Mouse (Mus musculus) midbrain, postnatal 0 days (tissue): ENCODE data around the gene Crb1. TPM values are rescaled to one million over a fixed set of nuclear protein-coding genes. Genes with fewer than 3 reads are reported as not detected.
"Not testable (repeated sequence)": the region's sequence is repeated elsewhere in the genome, so short reads cannot be mapped to it uniquely, and the experiment has no call there.

ENCODE experiments used
- ATAC-seq: fragments of 200-750 bp; cut with Nextera tagmentation; 2 replicates; pipeline ENCODE4 v1.8.0; 2017; ENCODE audit warnings: moderate number of reproducible peaks, mild to moderate bottlenecking, moderate TSS enrichment, moderate library complexity; ENCODE audit not compliant: low FRiP score
- DNase-seq: peaks from one replicate; pipeline ENCODE4 v3.0.0-alpha.2; 2015; ENCODE audit warnings: low spot score
- H3K27ac ChIP-seq: fragments of 300-500 bp; sonication (generic); 2 replicates; pipeline ENCODE4 v1.5.1; 2014; ENCODE audit warnings: low read depth, mild to moderate bottlenecking, low read length, mixed read lengths
- H3K27me3 ChIP-seq: fragments of 300-500 bp; sonication (generic); 2 replicates; pipeline ENCODE4 v1.6.1; 2014; ENCODE audit warnings: low read length, control low read depth, mixed read lengths; ENCODE audit not compliant: insufficient read depth
- H3K36me3 ChIP-seq: fragments of 300-500 bp; sonication (generic); 2 replicates; pipeline ENCODE4 v1.6.1; 2014; ENCODE audit warnings: low read length, control low read depth, mixed read lengths; ENCODE audit not compliant: insufficient read depth
- H3K4me1 ChIP-seq: fragments of 300-500 bp; sonication (generic); 2 replicates; pipeline ENCODE4 v1.6.1; 2014; ENCODE audit warnings: mild to moderate bottlenecking, control low read depth, antibody characterized with exemption, low read length, mixed read lengths; ENCODE audit not compliant: insufficient read depth
- H3K4me2 ChIP-seq: fragments of 300-500 bp; sonication (generic); 2 replicates; pipeline ENCODE4 v1.6.1; 2014; ENCODE audit warnings: low read depth, mild to moderate bottlenecking, low read length, mixed read lengths; ENCODE audit not compliant: poor library complexity, severe bottlenecking
- H3K4me3 ChIP-seq: fragments of 300-500 bp; sonication (generic); 2 replicates; pipeline ENCODE4 v1.5.1; 2014; ENCODE audit warnings: low read depth, mild to moderate bottlenecking, low read length, moderate library complexity
- H3K9ac ChIP-seq: fragments of 300-500 bp; sonication (generic); replicated peaks from 2 replicates; pipeline ENCODE4 v1.6.1; 2014; ENCODE audit warnings: mild to moderate bottlenecking, low read length, moderate library complexity, mixed read lengths; ENCODE audit not compliant: poor library complexity, severe bottlenecking
- H3K9me3 ChIP-seq: fragments of 300-500 bp; sonication (generic); 2 replicates; pipeline ENCODE4 v1.6.1; 2016; ENCODE audit warnings: low read length, control low read depth
- CTCF ChIP-seq: IDR thresholded peaks from 2 replicates; pipeline ENCODE4 v1.5.1; 2016; ENCODE audit warnings: antibody characterized with exemption, mild to moderate bottlenecking
- whole genome bisulfite sequencing: fragments of 180-500 bp; shearing (Covaris S2); extraction: QIAGEN DNeasy Blood & Tissue Kit; methylation state at CpG from one replicate; pipeline ENCODE4 v1.1.7; 2014; 5-methylcytosine and 5-hydroxymethylcytosine counted together
- polyA plus RNA-seq: library from polyadenylated mRNA; unstranded; fragments of >200 nt; fragmentation: Nextera tagmentation; extraction: Ambion mirVana; gene quantifications from 2 replicates; pipeline ENCODE4 v1.2.1, GENCODE M21; 2015
- total RNA-seq: library from RNA; depleted of rRNA; stranded (reverse); fragments of >200 nt; gene quantifications from 2 replicates; pipeline ENCODE4 v1.2.3, GENCODE M21; 2014

The Crb1 gene
- total and polyA plus RNA-seq, 2 experiments from 2014 or later = 1.8 to 3.0 TPM

- Histone ChIP-seq H3K36me3 (no peaks in the 10 kb centered on the region), H3K9ac (no peak overlapping the region), H3K4me2 (no peak overlapping the region), H3K4me1 (no peaks in the 10 kb centered on the region), H3K27me3 (no peaks in the 10 kb centered on the region), H3K27ac (no peak overlapping the region), H3K4me3 (no peak overlapping the region), H3K9me3 (no peaks in the 10 kb centered on the region)
- no peak for TF ChIP-seq CTCF
- DNase-seq (no peak), ATAC-seq (no peak)
- WGBS = 67% methylated on average over 6 of the region's 6 CpGs
These were observed 57.1 kb downstream of the Crb1 start for GRCm38 (mm10) chr1:139319798-139320197.

GRCm38 (mm10) chr1:139314297-139314874, 62.5 kb downstream of the Crb1 start:
- no peaks in the 10 kb centered on the region for H3K9me3 ChIP-seq
- no peak overlapping the region for H3K9ac ChIP-seq
- H3K27me3 ChIP-seq = no peaks in the 10 kb centered on the region
- TF ChIP-seq CTCF = peak; percentile 75
- H3K4me1 ChIP-seq = no peaks in the 10 kb centered on the region
- H3K36me3 ChIP-seq = no peaks in the 10 kb centered on the region
- no peak overlapping the region for H3K4me2 ChIP-seq
- DNase-seq (peak; percentile 51), ATAC-seq (no peak)
- no peak overlapping the region for H3K27ac ChIP-seq
- H3K4me3 ChIP-seq = no peak overlapping the region
- WGBS = 74% methylated on average over 4 of the region's 4 CpGs

GRCm38 (mm10) chr1:139308915-139309314, 68.0 kb downstream of the Crb1 start:
- peak; percentile 72; the same call in 1 of the 2 replicates for ATAC-seq
- no peak for TF ChIP-seq CTCF
- H3K4me3 ChIP-seq = no peak overlapping the region
- peak; percentile 38 for DNase-seq
- 24% methylated on average over 4 of the region's 4 CpGs for WGBS
- H3K9ac ChIP-seq = no peak overlapping the region
- H3K9me3 ChIP-seq = no peaks in the 10 kb centered on the region
- no peak overlapping the region for H3K27ac ChIP-seq
- peak overlapping the region; percentile 9; the same call in 1 of the 2 replicates for H3K4me2 ChIP-seq
- H3K27me3 ChIP-seq = no peaks in the 10 kb centered on the region
- no peaks in the 10 kb centered on the region for H3K4me1 ChIP-seq
- no peaks in the 10 kb centered on the region for H3K36me3 ChIP-seq

- not testable (repeated sequence) for H3K9ac ChIP-seq, H3K4me2 ChIP-seq, ATAC-seq, H3K4me1 ChIP-seq, H3K27me3 ChIP-seq, H3K9me3 ChIP-seq, H3K36me3 ChIP-seq, H3K27ac ChIP-seq, DNase-seq, H3K4me3 ChIP-seq
These were observed 74.4 kb downstream of the Crb1 start for GRCm38 (mm10) chr1:139302519-139302918.

GRCm38 (mm10) chr1:139301830-139302229, 75.1 kb downstream of the Crb1 start:
- ATAC-seq = no peak

GRCm38 (mm10) chr1:139292023-139292422, 84.9 kb downstream of the Crb1 start:
- WGBS = 30% methylated on average over 4 of the region's 4 CpGs
- H3K9me3 ChIP-seq = no peaks in the 10 kb centered on the region
- peak; percentile 3 for DNase-seq

More at GRCm38 (mm10) chr1:139301830-139302229, 75.1 kb downstream of the Crb1 start:
- Histone ChIP-seq H3K9me3 (no peaks in the 10 kb centered on the region), H3K9ac (no peak overlapping the region), H3K4me2 (no peak overlapping the region), H3K27me3 (no peaks in the 10 kb centered on the region), H3K36me3 (no peaks in the 10 kb centered on the region), H3K4me1 (no peaks in the 10 kb centered on the region), H3K27ac (no peak overlapping the region), H3K4me3 (no peak overlapping the region)
- WGBS = 24% methylated on average over 5 of the region's 5 CpGs
- TF ChIP-seq CTCF = no peak
- no peak for DNase-seq

More at GRCm38 (mm10) chr1:139292023-139292422, 84.9 kb downstream of the Crb1 start:
- TF ChIP-seq CTCF = no peak
- Histone ChIP-seq H3K36me3 (no peaks in the 10 kb centered on the region), H3K4me3 (no peak overlapping the region), H3K4me1 (no peaks in the 10 kb centered on the region), H3K27ac (no peak overlapping the region), H3K9ac (no peak overlapping the region), H3K4me2 (no peak overlapping the region), H3K27me3 (no peaks in the 10 kb centered on the region)
- ATAC-seq = no peak
